Mouse (Mus musculus): ENCODE results near the gene Espl1.

DNA sequence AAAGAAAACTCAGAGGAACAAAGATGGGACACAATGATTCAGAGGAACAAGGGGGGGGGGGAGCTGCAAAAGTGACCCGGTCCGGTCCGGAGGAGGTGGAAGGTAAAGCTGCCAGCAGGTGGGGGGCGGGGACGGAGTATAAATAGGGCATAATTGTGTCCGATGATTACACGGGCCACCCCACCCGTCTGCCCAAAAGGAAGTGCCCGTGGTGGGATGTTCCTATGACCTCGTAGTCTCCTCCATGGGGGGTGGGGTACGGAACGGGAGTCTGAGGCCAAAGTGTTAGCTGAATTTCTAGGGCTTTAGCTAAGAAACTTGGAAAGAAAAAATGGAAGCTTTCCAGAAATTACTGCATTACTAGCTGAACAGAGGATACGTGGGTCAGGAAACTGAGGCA is 73.9 kb downstream of the Espl1 start:
- TF ChIP-seq CTCF (IDR thresholded peaks at IDR 0.05; ENCODE audit: low read depth, low read length) (no peak), GATA1 (IDR thresholded peaks at IDR 0.05; ENCODE audit: borderline replicate concordance, low read length) (no peak)

Measured in G1E (cell line).